Mouse (Mus musculus) liver, embryonic 16.5 days (tissue): Measurements from ENCODE around the gene Foxd1. TPM values are rescaled to one million over a fixed set of nuclear protein-coding genes. Genes with fewer than 3 reads are reported as not detected.

Source experiments
- ATAC-seq: fragments of 200-750 bp; cut with Nextera tagmentation; 2 replicates; pipeline ENCODE4 v1.8.0; 2017; ENCODE audit warnings: low read depth, mild to moderate bottlenecking, moderate number of reproducible peaks, moderate library complexity
- H3K27ac ChIP-seq: fragments of 300-500 bp; sonication (generic); 2 replicates; pipeline ENCODE4 v1.5.1; 2014; ENCODE audit warnings: mild to moderate bottlenecking, low read length
- H3K27me3 ChIP-seq: fragments of 300-500 bp; sonication (generic); 2 replicates; pipeline ENCODE4 v1.6.1; 2014; ENCODE audit warnings: low read depth, low read length, mixed read lengths; ENCODE audit not compliant: control insufficient read depth, insufficient read depth
- H3K36me3 ChIP-seq: fragments of 300-500 bp; sonication (generic); 2 replicates; pipeline ENCODE4 v1.6.1; 2014; ENCODE audit warnings: mild to moderate bottlenecking; ENCODE audit not compliant: control insufficient read depth, insufficient read depth
- H3K4me1 ChIP-seq: fragments of 300-500 bp; sonication (generic); 2 replicates; pipeline ENCODE4 v1.6.1; 2014; ENCODE audit warnings: low read depth, low read length, mixed read lengths; ENCODE audit not compliant: control insufficient read depth
- H3K4me2 ChIP-seq: fragments of 300-500 bp; sonication (generic); 2 replicates; pipeline ENCODE4 v1.6.1; 2014; ENCODE audit warnings: low read depth, low read length, mixed read lengths
- H3K4me3 ChIP-seq: fragments of 300-500 bp; sonication (generic); 2 replicates; pipeline ENCODE4 v1.5.1; 2014; ENCODE audit warnings: low read depth, mild to moderate bottlenecking, low read length
- H3K9ac ChIP-seq: fragments of 300-500 bp; sonication (generic); 2 replicates; pipeline ENCODE4 v1.6.1; 2014; ENCODE audit warnings: low read depth, low read length
- H3K9me3 ChIP-seq: fragments of 300-500 bp; sonication (generic); replicated peaks from 2 replicates; pipeline ENCODE4 v1.6.1; 2016; ENCODE audit warnings: low read length; ENCODE audit not compliant: control insufficient read depth
- WGBS: fragments of 180-500 bp; shearing (Covaris S2); extraction: QIAGEN DNeasy Blood & Tissue Kit; methylation state at CpG from one replicate; pipeline ENCODE4 v1.1.7; 2014; ENCODE audit not compliant: insufficient replicate concordance; 5-methylcytosine and 5-hydroxymethylcytosine counted together
- polyA plus RNA-seq: library from polyadenylated mRNA; unstranded; fragments of >200 nt; fragmentation: Nextera tagmentation; extraction: Ambion mirVana; gene quantifications from 2 replicates; pipeline ENCODE4 v1.2.1, GENCODE M21; 2015

Foxd1 gene
- polyA plus RNA-seq, 1 experiment from 2014 or later: not detected

DNA sequence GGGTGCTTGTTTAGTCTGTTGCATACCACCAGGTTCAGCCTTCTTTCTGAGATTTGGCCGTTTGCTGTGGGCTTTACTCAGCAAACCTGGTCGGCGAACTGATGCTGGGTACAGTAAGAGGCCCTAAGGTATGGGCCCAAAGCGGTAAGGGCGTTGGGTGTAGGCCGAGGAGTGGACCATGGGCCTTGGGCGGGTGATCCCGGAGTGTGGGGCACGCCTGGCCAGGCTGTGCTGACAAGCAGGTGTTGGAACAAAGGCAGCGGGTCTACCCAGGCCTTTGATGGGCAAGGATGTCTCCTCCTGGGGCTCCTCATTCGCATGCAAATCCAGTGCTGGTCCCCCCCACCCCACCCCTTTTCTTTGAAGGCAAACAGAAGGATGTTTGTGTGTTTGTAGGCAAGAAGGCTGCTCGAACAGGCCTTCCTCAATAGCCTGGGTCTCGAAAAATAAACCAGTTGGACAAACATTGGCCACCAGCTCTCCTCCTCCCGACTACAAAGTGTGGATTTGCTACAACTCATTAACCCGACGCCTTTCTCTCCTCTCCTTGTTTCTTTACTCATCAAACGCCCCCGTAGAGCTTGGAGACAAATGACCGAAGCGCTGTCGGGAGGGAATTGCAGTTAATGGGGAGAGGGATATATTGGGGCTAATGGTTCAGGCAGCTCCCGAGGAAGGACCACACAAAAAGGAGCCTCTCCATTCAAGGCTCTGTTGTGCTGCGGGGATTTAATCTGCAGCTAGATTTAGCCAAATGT is 4.6 kb downstream of the Foxd1 start:
- H3K4me1 ChIP-seq: peaks cover 5% of the 10 kb centered on the region
- ATAC-seq: no peak
- H3K4me3 ChIP-seq: no peak overlapping the region
- H3K9me3 ChIP-seq: no peaks in the 10 kb centered on the region
- H3K27me3 ChIP-seq: peaks cover 89% of the 10 kb centered on the region
- H3K9ac ChIP-seq: no peak overlapping the region
- H3K27ac ChIP-seq: no peak overlapping the region
- 3% methylated on average over 23 of the region's 23 CpGs for whole genome bisulfite sequencing
- H3K36me3 ChIP-seq: no peaks in the 10 kb centered on the region
- H3K4me2 ChIP-seq: no peak overlapping the region

DNA sequence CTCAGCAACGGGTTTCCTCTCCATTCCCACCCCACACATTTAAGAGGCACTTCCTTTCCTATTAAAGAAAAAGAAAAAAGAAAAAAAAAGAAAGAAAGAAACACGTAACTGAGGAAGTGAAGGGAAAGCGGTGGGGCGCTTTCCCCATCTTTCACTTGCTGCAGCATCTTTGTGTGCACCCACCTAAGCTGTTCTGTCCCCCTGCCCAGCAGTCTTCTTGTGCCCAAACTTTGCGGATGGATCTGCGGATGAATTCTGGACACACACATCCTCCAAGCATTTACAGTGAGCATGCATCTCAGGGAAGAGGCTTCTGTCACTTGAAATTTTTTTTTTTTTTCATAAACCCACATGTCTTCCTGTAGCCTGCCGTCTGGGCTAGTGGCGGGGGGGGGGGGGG is 5.3 kb downstream of the Foxd1 start:
- Histone ChIP-seq H3K9ac (no peak overlapping the region), H3K27me3 (peaks cover 87% of the 10 kb centered on the region), H3K4me2 (no peak overlapping the region), H3K4me1 (peaks cover 5% of the 10 kb centered on the region), H3K4me3 (no peak overlapping the region), H3K36me3 (no peaks in the 10 kb centered on the region), H3K27ac (no peak overlapping the region), H3K9me3 (no peaks in the 10 kb centered on the region)
- 3% methylated on average over 6 of the region's 8 CpGs for WGBS
- ATAC-seq: no peak

DNA sequence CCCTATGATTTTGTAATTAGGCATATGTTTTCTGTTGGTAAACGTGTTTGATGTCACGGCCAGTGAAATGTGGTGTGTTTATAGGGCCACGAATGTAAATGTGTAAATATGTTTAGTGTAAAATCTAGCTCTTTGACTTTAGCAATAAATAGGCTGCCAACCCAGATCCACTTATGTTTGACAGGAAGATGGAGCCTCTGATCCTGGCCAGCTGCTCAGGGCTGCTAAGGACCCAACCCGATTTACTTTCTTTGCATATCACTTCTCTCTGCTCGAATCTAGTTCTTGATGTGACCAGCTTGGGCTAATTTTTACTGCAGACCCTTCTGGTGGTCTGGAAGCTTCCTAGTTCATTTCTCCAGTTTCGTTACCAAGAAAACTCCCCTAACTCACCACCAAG is 6.3 kb downstream of the Foxd1 start:
- Histone ChIP-seq H3K4me1 (no peaks in the 10 kb centered on the region; the same call in none of the 2 replicates), H3K27me3 (peaks cover 84% of the 10 kb centered on the region), H3K4me3 (no peak overlapping the region), H3K27ac (no peak overlapping the region), H3K9ac (no peak overlapping the region), H3K4me2 (no peak overlapping the region), H3K36me3 (no peaks in the 10 kb centered on the region), H3K9me3 (no peaks in the 10 kb centered on the region)
- 3% methylated on average over 6 of the region's 6 CpGs for WGBS
- no peak for ATAC-seq

- 5% methylated on average over 5 of the region's 5 CpGs for WGBS
- H3K9ac ChIP-seq: no peak overlapping the region
- H3K36me3 ChIP-seq: no peaks in the 10 kb centered on the region
- no peak for ATAC-seq
- H3K4me1 ChIP-seq: no peaks in the 10 kb centered on the region
- H3K27ac ChIP-seq: no peak overlapping the region
- H3K4me3 ChIP-seq: no peak overlapping the region
- no peaks in the 10 kb centered on the region for H3K9me3 ChIP-seq
- H3K27me3 ChIP-seq: peaks cover 84% of the 10 kb centered on the region
- H3K4me2 ChIP-seq: no peak overlapping the region
These were observed 7.1 kb downstream of the Foxd1 start for GRCm38 (mm10) chr13:98361161-98361560.

DNA sequence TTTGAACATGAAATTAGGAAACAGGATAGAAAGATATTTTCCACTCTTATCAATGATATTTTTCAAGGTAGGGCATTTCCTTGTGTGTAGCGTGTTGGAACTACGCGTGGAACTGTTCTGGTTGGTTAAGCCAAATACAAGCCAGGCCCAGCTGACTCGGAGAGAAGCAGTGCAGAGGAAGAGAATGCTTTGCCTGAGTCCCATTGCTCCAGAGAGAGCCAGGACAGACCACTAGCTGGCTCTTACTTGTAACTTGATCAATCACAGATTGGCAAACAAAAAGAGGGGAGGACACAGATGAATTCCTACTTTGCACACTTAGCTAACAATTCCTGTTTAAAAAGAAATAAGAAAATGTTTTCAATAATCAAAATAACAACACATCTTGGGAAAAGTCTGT is 9.0 kb downstream of the Foxd1 start:
- H3K9ac ChIP-seq: no peak overlapping the region
- no peaks in the 10 kb centered on the region for H3K9me3 ChIP-seq
- 8% methylated on average over 4 of the region's 4 CpGs for WGBS
- ATAC-seq: no peak
- no peak overlapping the region for H3K4me3 ChIP-seq
- no peak overlapping the region for H3K4me2 ChIP-seq
- peaks cover 86% of the 10 kb centered on the region for H3K27me3 ChIP-seq
- H3K27ac ChIP-seq: no peak overlapping the region
- H3K36me3 ChIP-seq: no peaks in the 10 kb centered on the region
- H3K4me1 ChIP-seq: no peaks in the 10 kb centered on the region

GRCm38 (mm10) chr13:98365081-98365480 is 11.0 kb downstream of the Foxd1 start:
- no peaks in the 10 kb centered on the region for H3K36me3 ChIP-seq
- peaks cover 81% of the 10 kb centered on the region for H3K27me3 ChIP-seq
- no peak overlapping the region for H3K4me2 ChIP-seq
- no peak for ATAC-seq
- H3K9ac ChIP-seq: no peak overlapping the region
- no peak overlapping the region for H3K4me3 ChIP-seq
- no peaks in the 10 kb centered on the region for H3K9me3 ChIP-seq
- 2% methylated on average over 8 of the region's 8 CpGs for WGBS
- H3K27ac ChIP-seq: no peak overlapping the region
- H3K4me1 ChIP-seq: no peaks in the 10 kb centered on the region

GRCm38 (mm10) chr13:98365766-98366421 is 11.9 kb downstream of the Foxd1 start:
- Histone ChIP-seq H3K4me3 (no peak overlapping the region), H3K4me1 (no peaks in the 10 kb centered on the region), H3K27ac (no peak overlapping the region), H3K27me3 (peaks cover 73% of the 10 kb centered on the region), H3K9ac (no peak overlapping the region), H3K36me3 (no peaks in the 10 kb centered on the region), H3K4me2 (no peak overlapping the region), H3K9me3 (no peaks in the 10 kb centered on the region)
- no peak for ATAC-seq
- 1% methylated on average over 52 of the region's 52 CpGs for WGBS

- H3K27me3 ChIP-seq: peaks cover 66% of the 10 kb centered on the region
- H3K27ac ChIP-seq: no peak overlapping the region
- 2% methylated on average over 43 of the region's 43 CpGs for WGBS
- no peak overlapping the region for H3K4me2 ChIP-seq
- no peak for ATAC-seq
- H3K36me3 ChIP-seq: no peaks in the 10 kb centered on the region
- no peak overlapping the region for H3K9ac ChIP-seq
- H3K4me1 ChIP-seq: no peaks in the 10 kb centered on the region
- no peaks in the 10 kb centered on the region for H3K9me3 ChIP-seq
- no peak overlapping the region for H3K4me3 ChIP-seq
These were observed 12.6 kb downstream of the Foxd1 start for GRCm38 (mm10) chr13:98366469-98367275.

DNA sequence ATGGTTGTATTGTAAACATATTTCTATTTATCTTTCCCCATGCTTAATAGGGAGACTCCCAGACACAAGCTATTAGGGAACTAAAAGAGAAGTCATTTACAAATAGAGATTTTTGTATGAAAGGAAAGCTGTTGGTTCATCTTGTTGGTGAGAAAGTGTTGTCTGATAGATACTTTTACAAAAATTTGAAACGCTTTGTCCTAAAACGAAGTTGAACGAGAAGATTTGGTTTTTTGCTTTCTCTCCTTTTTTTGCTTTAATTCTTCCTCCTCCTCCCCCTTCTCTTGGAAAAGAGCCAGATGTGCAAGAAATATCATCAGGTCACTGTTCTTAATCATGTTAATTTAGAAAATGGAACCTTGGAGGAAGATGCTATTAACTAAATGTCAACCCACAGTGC is 13.6 kb downstream of the Foxd1 start:
- Histone ChIP-seq H3K4me3 (no peak overlapping the region), H3K4me1 (no peaks in the 10 kb centered on the region), H3K27me3 (peaks cover 59% of the 10 kb centered on the region), H3K4me2 (no peak overlapping the region), H3K36me3 (no peaks in the 10 kb centered on the region), H3K27ac (no peak overlapping the region), H3K9ac (no peak overlapping the region), H3K9me3 (no peaks in the 10 kb centered on the region)
- WGBS: 7% methylated on average over 3 of the region's 3 CpGs
- no peak for ATAC-seq
